Mouse (Mus musculus) hindbrain, postnatal 0 days (tissue): ENCODE results near the gene Ly6g6e. TPM values are rescaled to one million over a fixed set of nuclear protein-coding genes. Genes with fewer than 3 reads are reported as not detected.

ENCODE experiments used
- ATAC-seq: fragments of 200-750 bp; cut with Nextera tagmentation; 2 replicates; pipeline ENCODE4 v1.8.0; 2017; ENCODE audit warnings: mild to moderate bottlenecking, moderate TSS enrichment, moderate library complexity
- DNase-seq: peaks from one replicate; pipeline ENCODE4 v3.0.0-alpha.2; 2015; ENCODE audit warnings: low spot score
- H3K27ac ChIP-seq: fragments of 300-500 bp; sonication (generic); 2 replicates; pipeline ENCODE4 v1.5.1; 2014; ENCODE audit warnings: mild to moderate bottlenecking
- H3K27me3 ChIP-seq: fragments of 300-500 bp; sonication (generic); 2 replicates; pipeline ENCODE4 v1.6.1; 2014; ENCODE audit warnings: low read length, mixed read lengths; ENCODE audit not compliant: insufficient read depth
- H3K36me3 ChIP-seq: fragments of 300-500 bp; sonication (generic); 2 replicates; pipeline ENCODE4 v1.6.1; 2014; ENCODE audit warnings: low read length, mixed read lengths; ENCODE audit not compliant: insufficient read depth
- H3K4me1 ChIP-seq: fragments of 300-500 bp; sonication (generic); 2 replicates; pipeline ENCODE4 v1.6.1; 2014; ENCODE audit warnings: antibody characterized with exemption, low read length, mixed read lengths; ENCODE audit not compliant: insufficient read depth
- H3K4me2 ChIP-seq: fragments of 300-500 bp; sonication (generic); 2 replicates; pipeline ENCODE4 v1.6.1; 2014; ENCODE audit warnings: low read depth, mild to moderate bottlenecking, low read length, moderate library complexity, mixed read lengths
- H3K4me3 ChIP-seq: fragments of 300-500 bp; sonication (generic); 2 replicates; pipeline ENCODE4 v1.5.1; 2014; ENCODE audit warnings: low read length
- H3K9ac ChIP-seq: fragments of 300-500 bp; sonication (generic); replicated peaks from 2 replicates; pipeline ENCODE4 v1.6.1; 2014; ENCODE audit warnings: mild to moderate bottlenecking, low read length, moderate library complexity, mixed read lengths
- H3K9me3 ChIP-seq: fragments of 300-500 bp; sonication (generic); 2 replicates; pipeline ENCODE4 v1.6.1; 2016; ENCODE audit warnings: low read length, mixed read lengths
- CTCF ChIP-seq: IDR thresholded peaks from 2 replicates; pipeline ENCODE4 v1.5.1; 2016; ENCODE audit warnings: antibody characterized with exemption, control low read depth, low read depth
- WGBS: fragments of 180-500 bp; shearing (Covaris S2); extraction: QIAGEN DNeasy Blood & Tissue Kit; methylation state at CpG from one replicate; pipeline ENCODE4 v1.1.7; 2014; 5-methylcytosine and 5-hydroxymethylcytosine counted together
- polyA plus RNA-seq: library from polyadenylated mRNA; unstranded; fragments of >200 nt; fragmentation: Nextera tagmentation; extraction: Ambion mirVana; gene quantifications from 2 replicates; pipeline ENCODE4 v1.2.1, GENCODE M21; 2015
- total RNA-seq: library from RNA; depleted of rRNA; stranded (reverse); fragments of >200 nt; gene quantifications from 2 replicates; pipeline ENCODE4 v1.2.3, GENCODE M21; 2014

Gene Ly6g6e
- total and polyA plus RNA-seq, 2 experiments from 2014 or later: 0.44 TPM; not detected in 1

- ATAC-seq: no peak
- Histone ChIP-seq H3K4me3 (no peak overlapping the region), H3K9ac (no peak overlapping the region), H3K9me3 (no peaks in the 10 kb centered on the region), H3K27ac (no peak overlapping the region), H3K4me2 (no peak overlapping the region), H3K27me3 (no peaks in the 10 kb centered on the region), H3K4me1 (no peaks in the 10 kb centered on the region), H3K36me3 (no peaks in the 10 kb centered on the region)
- no peak for DNase-seq
- WGBS: 74% methylated on average over 9 of the region's 9 CpGs
- TF ChIP-seq CTCF: no peak
Measured at GRCm38 (mm10) chr17:35071454-35071853, 5.2 kb upstream of the Ly6g6e start.

GRCm38 (mm10) chr17:35074097-35074496 is 2.6 kb upstream of the Ly6g6e start:
- Histone ChIP-seq H3K27me3 (no peaks in the 10 kb centered on the region), H3K4me3 (no peak overlapping the region), H3K9ac (no peak overlapping the region), H3K4me1 (no peaks in the 10 kb centered on the region), H3K27ac (no peak overlapping the region), H3K4me2 (no peak overlapping the region), H3K9me3 (no peaks in the 10 kb centered on the region), H3K36me3 (no peaks in the 10 kb centered on the region)
- WGBS: 42% methylated on average over 17 of the region's 17 CpGs
- no peak for ATAC-seq
- TF ChIP-seq CTCF: no peak
- no peak for DNase-seq

- H3K4me2 ChIP-seq: peak overlapping the region; percentile 49; the same call in 1 of the 2 replicates
- ATAC-seq: no peak
- H3K9ac ChIP-seq: no peak overlapping the region
- DNase-seq: no peak
- H3K36me3 ChIP-seq: no peaks in the 10 kb centered on the region
- no peak overlapping the region for H3K4me3 ChIP-seq
- TF ChIP-seq CTCF: no peak
- H3K27ac ChIP-seq: no peak overlapping the region
- no peaks in the 10 kb centered on the region for H3K27me3 ChIP-seq
- WGBS: 39% methylated on average over 2 of the region's 2 CpGs
- H3K4me1 ChIP-seq: no peaks in the 10 kb centered on the region
- no peaks in the 10 kb centered on the region for H3K9me3 ChIP-seq
Measured at GRCm38 (mm10) chr17:35077285-35077684, 583 bp downstream of the Ly6g6e start.

GRCm38 (mm10) chr17:35077786-35078233 is 1.1 kb downstream of the Ly6g6e start, which contains the start of gene Ly6g6d:
TSS of gene Ly6g6d (minus strand) at chr17:35078065.
- H3K27ac ChIP-seq: no peak within 1 kb of the TSS
- H3K36me3 ChIP-seq: no peaks in the 10 kb centered on the region
- WGBS: 11% methylated on average over 14 of the region's 14 CpGs
- no peaks in the 10 kb centered on the region for H3K27me3 ChIP-seq
- H3K4me2 ChIP-seq: peak within 1 kb of the TSS; percentile 49
- H3K9me3 ChIP-seq: no peaks in the 10 kb centered on the region
- no peaks in the 10 kb centered on the region for H3K4me1 ChIP-seq
- no peak within 1 kb of the TSS; the same call in 1 of the 2 replicates for H3K9ac ChIP-seq
- peak within 1 kb of the TSS; percentile 20 for H3K4me3 ChIP-seq
- DNase-seq (peak; percentile 46), ATAC-seq (peak; percentile 71; the same call in 1 of the 2 replicates)
- TF ChIP-seq CTCF: peak; percentile 68

- no peak for TF ChIP-seq CTCF
- Histone ChIP-seq H3K9ac (no peak overlapping the region), H3K4me1 (no peaks in the 10 kb centered on the region), H3K27ac (no peak overlapping the region), H3K9me3 (no peaks in the 10 kb centered on the region), H3K27me3 (no peaks in the 10 kb centered on the region), H3K4me2 (no peak overlapping the region), H3K36me3 (no peaks in the 10 kb centered on the region), H3K4me3 (no peak overlapping the region)
- WGBS: 64% methylated on average over 9 of the region's 9 CpGs
- ATAC-seq (no peak), DNase-seq (no peak)
Measured at GRCm38 (mm10) chr17:35079778-35080177, 3.1 kb downstream of the Ly6g6e start.

GRCm38 (mm10) chr17:35080248-35080647 is 3.5 kb downstream of the Ly6g6e start:
- DNase-seq (no peak), ATAC-seq (no peak)
- Histone ChIP-seq H3K9ac (no peak overlapping the region), H3K4me2 (no peak overlapping the region), H3K9me3 (no peaks in the 10 kb centered on the region), H3K4me1 (no peaks in the 10 kb centered on the region), H3K36me3 (no peaks in the 10 kb centered on the region), H3K27ac (no peak overlapping the region), H3K27me3 (no peaks in the 10 kb centered on the region), H3K4me3 (no peak overlapping the region)
- WGBS: 65% methylated on average over 6 of the region's 6 CpGs
- no peak for TF ChIP-seq CTCF

- Histone ChIP-seq H3K4me3 (no peak overlapping the region), H3K27ac (no peak overlapping the region), H3K4me2 (no peak overlapping the region), H3K36me3 (no peaks in the 10 kb centered on the region), H3K4me1 (no peaks in the 10 kb centered on the region), H3K27me3 (no peaks in the 10 kb centered on the region), H3K9me3 (no peaks in the 10 kb centered on the region), H3K9ac (no peak overlapping the region)
- TF ChIP-seq CTCF: no peak
- DNase-seq (no peak), ATAC-seq (no peak)
- WGBS: 58% methylated on average over 4 of the region's 4 CpGs
Measured at GRCm38 (mm10) chr17:35080710-35081109, 4.0 kb downstream of the Ly6g6e start.
